Mouse (Mus musculus): ENCODE measurements around the gene Mpp3. TPM values are rescaled to one million over a fixed set of nuclear protein-coding genes. Genes with fewer than 3 reads are reported as not detected.

Gene Mpp3
- 10 to 100 TPM; 94.6 to 98.8 TPM for total RNA-seq (2021)
- long read RNA-seq, experiment 1, transcript Mpp3-202 (18 exons, 2,997 nt), result minor isoform, 12 of 106 reads
- long read RNA-seq, experiment 1, transcript Mpp3-201 (19 exons, 2,848 nt), result major isoform, 68 of 106 reads
- long read RNA-seq, experiment 1, partial matches to known transcripts, result 12 of 106 reads
- long read RNA-seq, experiment 1, other reads (novel, unspliced or antisense), result 13 of 106 reads
- long read RNA-seq, experiment 2, transcript Mpp3-201 (19 exons, 2,848 nt), result major isoform, 45 of 86 reads
- long read RNA-seq, experiment 2, transcript Mpp3-202 (18 exons, 2,997 nt), result minor isoform, 6 of 86 reads
- long read RNA-seq, experiment 2, partial matches to known transcripts, result 11 of 86 reads
- long read RNA-seq, experiment 2, other reads (novel, unspliced or antisense), result 23 of 86 reads

- Histone ChIP-seq H3K4me3 (peak within 1 kb of the TSS; percentile 79), H3K27ac (peak within 1 kb of the TSS; percentile 93; the same call in 1 of the 2 replicates)
- intact Hi-C loops (cut with DNase I), result no loop called here
- no peak for TF ChIP-seq CTCF (IDR thresholded peaks at IDR 0.05)
- no peak for DNase-seq (ENCODE audit: extremely low spot score in 1 of 2, low spot score in 2 of 2)
Measured at GRCm38 (mm10) chr11:102028087-102028816, at the start of gene Mpp3. TSS of gene Mpp3 (minus strand) at chr11:102028461.

GRCm38 (mm10) chr11:102073722-102074121 lies 45.5 kb upstream of the Mpp3 start:
- no peak for TF ChIP-seq CTCF (IDR thresholded peaks at IDR 0.05)
- DNase-seq (ENCODE audit: extremely low spot score in 1 of 2, low spot score in 2 of 2), result no peak
- intact Hi-C loops (cut with DNase I), result no loop called here
- no peak overlapping the region for H3K27ac ChIP-seq
- no peak overlapping the region for H3K4me3 ChIP-seq

GRCm38 (mm10) chr11:102072729-102073128 lies 44.5 kb upstream of the Mpp3 start:
- TF ChIP-seq CTCF (IDR thresholded peaks at IDR 0.05), result no peak
- Histone ChIP-seq H3K27ac (no peak overlapping the region), H3K4me3 (no peak overlapping the region)
- intact Hi-C loops (cut with DNase I), result no loop called here
- DNase-seq (ENCODE audit: extremely low spot score in 1 of 2, low spot score in 2 of 2), result no peak

GRCm38 (mm10) chr11:102070426-102070825 lies 42.2 kb upstream of the Mpp3 start:
- no peak for DNase-seq (ENCODE audit: extremely low spot score in 1 of 2, low spot score in 2 of 2)
- H3K4me3 ChIP-seq, result no peak overlapping the region
- no peak for TF ChIP-seq CTCF (IDR thresholded peaks at IDR 0.05)
- intact Hi-C loops (cut with DNase I), result no loop called here
- no peak overlapping the region for H3K27ac ChIP-seq

GRCm38 (mm10) chr11:102069633-102070032 lies 41.4 kb upstream of the Mpp3 start:
- intact Hi-C loops (cut with DNase I), result no loop called here
- no peak overlapping the region for H3K4me3 ChIP-seq
- TF ChIP-seq CTCF (IDR thresholded peaks at IDR 0.05), result no peak
- no peak for DNase-seq (ENCODE audit: extremely low spot score in 1 of 2, low spot score in 2 of 2)
- H3K27ac ChIP-seq, result no peak overlapping the region

GRCm38 (mm10) chr11:102068969-102069368 lies 40.7 kb upstream of the Mpp3 start:
- intact Hi-C loops (cut with DNase I), result no loop called here
- H3K4me3 ChIP-seq, result no peak overlapping the region
- H3K27ac ChIP-seq, result no peak overlapping the region
- no peak for DNase-seq (ENCODE audit: extremely low spot score in 1 of 2, low spot score in 2 of 2)
- TF ChIP-seq CTCF (IDR thresholded peaks at IDR 0.05), result peak; percentile 57

GRCm38 (mm10) chr11:102063076-102063475 lies 34.8 kb upstream of the Mpp3 start:
- intact Hi-C loops (cut with DNase I), result no loop called here
- Histone ChIP-seq H3K27ac (no peak overlapping the region), H3K4me3 (no peak overlapping the region)
- no peak for DNase-seq (ENCODE audit: extremely low spot score in 1 of 2, low spot score in 2 of 2)
- no peak for TF ChIP-seq CTCF (IDR thresholded peaks at IDR 0.05)

- no peak for TF ChIP-seq CTCF (IDR thresholded peaks at IDR 0.05)
- no peak for DNase-seq (ENCODE audit: extremely low spot score in 1 of 2, low spot score in 2 of 2)
- Histone ChIP-seq H3K27ac (no peak overlapping the region), H3K4me3 (no peak overlapping the region)
- intact Hi-C loops (cut with DNase I), result loop anchor here (1.0 kb wide), 2 partner anchors 26 to 76 kb away; partner anchors contain the start of gene Mpp2
Measured at GRCm38 (mm10) chr11:102061941-102062473, 33.7 kb upstream of the Mpp3 start.

- Histone ChIP-seq H3K4me3 (no peak overlapping the region), H3K27ac (no peak overlapping the region)
- intact Hi-C loops (cut with DNase I), result loop anchor here (1.0 kb wide), 2 partner anchors 27 to 77 kb away; partner anchors contain the start of gene Mpp2
- peak; percentile 98 for TF ChIP-seq CTCF (IDR thresholded peaks at IDR 0.05)
- peak; percentile 76 to 80 for DNase-seq (ENCODE audit: extremely low spot score in 1 of 2, low spot score in 2 of 2)
Measured at GRCm38 (mm10) chr11:102061236-102061940, 33.1 kb upstream of the Mpp3 start.

GRCm38 (mm10) chr11:102053847-102054246 lies 25.6 kb upstream of the Mpp3 start:
- intact Hi-C loops (cut with DNase I), result no loop called here
- TF ChIP-seq CTCF (IDR thresholded peaks at IDR 0.05), result peak; percentile 78
- peak; percentile 39 to 59 for DNase-seq (ENCODE audit: extremely low spot score in 1 of 2, low spot score in 2 of 2)
- Histone ChIP-seq H3K27ac (no peak overlapping the region), H3K4me3 (no peak overlapping the region)

GRCm38 (mm10) chr11:102053183-102053582 lies 24.9 kb upstream of the Mpp3 start:
- no peak overlapping the region for H3K4me3 ChIP-seq
- intact Hi-C loops (cut with DNase I), result no loop called here
- no peak for DNase-seq (ENCODE audit: extremely low spot score in 1 of 2, low spot score in 2 of 2)
- no peak for TF ChIP-seq CTCF (IDR thresholded peaks at IDR 0.05)
- H3K27ac ChIP-seq, result no peak overlapping the region
